Mouse (Mus musculus): ENCODE data around the gene Lamtor3. TPM values are rescaled to one million over a fixed set of nuclear protein-coding genes. Genes with fewer than 3 reads are reported as not detected.
"Not testable (repeated sequence)": the region's sequence is repeated elsewhere in the genome, so short reads cannot be mapped to it uniquely, and the experiment has no call there.

The Lamtor3 gene
- total and polyA plus RNA-seq, 3 experiments, result 77.5 to 88.3 TPM; not detected in 1

- not testable (repeated sequence) for H3K27ac ChIP-seq (ENCODE audit: control insufficient read depth, low read depth, low read length); H3K9me3 ChIP-seq (replicated peaks; ENCODE audit: insufficient read depth, low read length); H3K4me1 ChIP-seq (ENCODE audit: control insufficient read depth in 1 of 2, insufficient read depth in 2 of 2, low read length in 2 of 2); H3K9ac ChIP-seq (ENCODE audit: control insufficient read depth, low read depth, low read length, poor library complexity, severe bottlenecking); H3K27me3 ChIP-seq (ENCODE audit: control insufficient read depth in 1 of 2, insufficient read depth in 2 of 2, low read length in 2 of 2); DNase-seq (ENCODE audit: low read depth, low spot score); H3K4me3 ChIP-seq (ENCODE audit: control insufficient read depth in 1 of 2, insufficient read depth in 1 of 2, low read depth in 2 of 2, low read length in 2 of 2)
- peaks cover 0 to 13% of the 10 kb centered on the region in 2 experiments; a peak in 2 of 4 replicates for H3K36me3 ChIP-seq (ENCODE audit: control insufficient read depth in 1 of 2, insufficient read depth in 2 of 2, low read length in 2 of 2)
- H3K79me2 ChIP-seq (ENCODE audit: control insufficient read depth, insufficient read depth, low read length, poor library complexity), result peaks cover 11% of the 10 kb centered on the region
- TF ChIP-seq ZNF384 (IDR thresholded peaks at IDR 0.05; ENCODE audit: low read depth, low read length), result peak; percentile 57
Measured at GRCm38 (mm10) chr3:137914567-137914966, 3.7 kb upstream of the Lamtor3 start.

- peaks cover 8 to 23% of the 10 kb centered on the region in 2 experiments for H3K36me3 ChIP-seq (ENCODE audit: control insufficient read depth in 1 of 2, insufficient read depth in 2 of 2, low read length in 2 of 2)
- no peak for TF ChIP-seq JUND (IDR thresholded peaks at IDR 0.05; ENCODE audit: low read depth, low read length)
- no peak for TF ChIP-seq MXI1 (IDR thresholded peaks at IDR 0.05; ENCODE audit: low read depth, low read length)
- TF ChIP-seq POLR2AphosphoS5 (IDR thresholded peaks at IDR 0.05; ENCODE audit: borderline replicate concordance, low read depth, low read length), result no peak
- TF ChIP-seq MYB (IDR thresholded peaks at IDR 0.05; ENCODE audit: low read depth, low read length), result no peak
- TF ChIP-seq TBP (IDR thresholded peaks at IDR 0.05; ENCODE audit: low read depth, low read length), result no peak
- no peak for TF ChIP-seq ZMIZ1 (IDR thresholded peaks at IDR 0.05; ENCODE audit: low read depth, low read length)
- no peaks in the 10 kb centered on the region for H3K9me3 ChIP-seq (replicated peaks; ENCODE audit: insufficient read depth, low read length)
- no peaks in the 10 kb centered on the region for H3K27me3 ChIP-seq (ENCODE audit: control insufficient read depth in 1 of 2, insufficient read depth in 2 of 2, low read length in 2 of 2)
- peak overlapping the region; percentile 52 to 76 for H3K4me3 ChIP-seq (ENCODE audit: control insufficient read depth in 1 of 2, insufficient read depth in 1 of 2, low read depth in 2 of 2, low read length in 2 of 2)
- no peak for DNase-seq (ENCODE audit: low read depth, low spot score)
- peak overlapping the region; percentile 82 for H3K27ac ChIP-seq (ENCODE audit: control insufficient read depth, low read depth, low read length)
- peak overlapping the region; percentile 82 for H3K9ac ChIP-seq (ENCODE audit: control insufficient read depth, low read depth, low read length, poor library complexity, severe bottlenecking)
- peaks cover 16% of the 10 kb centered on the region for H3K79me2 ChIP-seq (ENCODE audit: control insufficient read depth, insufficient read depth, low read length, poor library complexity)
- peaks cover 5 to 8% of the 10 kb centered on the region in 2 experiments for H3K4me1 ChIP-seq (ENCODE audit: control insufficient read depth in 1 of 2, insufficient read depth in 2 of 2, low read length in 2 of 2)
Measured at GRCm38 (mm10) chr3:137917694-137918171, 573 bp upstream of the Lamtor3 start.

GRCm38 (mm10) chr3:137918932-137919311 is 616 bp downstream of the Lamtor3 start:
- no peaks in the 10 kb centered on the region for H3K9me3 ChIP-seq (replicated peaks; ENCODE audit: insufficient read depth, low read length)
- peak; percentile 60 for DNase-seq (ENCODE audit: low read depth, low spot score)
- peaks cover 5 to 8% of the 10 kb centered on the region in 2 experiments for H3K4me1 ChIP-seq (ENCODE audit: control insufficient read depth in 1 of 2, insufficient read depth in 2 of 2, low read length in 2 of 2)
- peak overlapping the region; percentile 76 to 95 for H3K4me3 ChIP-seq (ENCODE audit: control insufficient read depth in 1 of 2, insufficient read depth in 1 of 2, low read depth in 2 of 2, low read length in 2 of 2)
- peak overlapping the region; percentile 66 for H3K27ac ChIP-seq (ENCODE audit: control insufficient read depth, low read depth, low read length)
- H3K79me2 ChIP-seq (ENCODE audit: control insufficient read depth, insufficient read depth, low read length, poor library complexity), result peaks cover 17% of the 10 kb centered on the region
- H3K36me3 ChIP-seq (ENCODE audit: control insufficient read depth in 1 of 2, insufficient read depth in 2 of 2, low read length in 2 of 2), result peaks cover 8 to 23% of the 10 kb centered on the region in 2 experiments
- peak overlapping the region; percentile 76 for H3K9ac ChIP-seq (ENCODE audit: control insufficient read depth, low read depth, low read length, poor library complexity, severe bottlenecking)
- TF ChIP-seq POLR2AphosphoS2 (IDR thresholded peaks at IDR 0.05; ENCODE audit: low read length) (no peak), POLR2A (IDR thresholded peaks at IDR 0.05; ENCODE audit: control insufficient read depth in 1 of 2, insufficient read depth in 1 of 2, low read depth in 1 of 2, low read length in 2 of 2, poor library complexity in 1 of 2) (no peak), MAX (IDR thresholded peaks at IDR 0.05; ENCODE audit: low read length) (no peak)
- no peaks in the 10 kb centered on the region for H3K27me3 ChIP-seq (ENCODE audit: control insufficient read depth in 1 of 2, insufficient read depth in 2 of 2, low read length in 2 of 2)
